Mouse (Mus musculus): ENCODE data around the gene Mefv.

GRCm38 (mm10) chr16:3700893-3701292 lies 17.0 kb downstream of the Mefv start:
- no peak for TF ChIP-seq CTCF (conservative IDR thresholded peaks at IDR 0.05 in 1 of 2, IDR thresholded peaks at IDR 0.05 in 1 of 2; ENCODE audit: low read depth in 2 of 2, low read length in 2 of 2)
- no peak for TF ChIP-seq USF2 (conservative IDR thresholded peaks at IDR 0.05; ENCODE audit: low read depth, low read length)
- no peak for TF ChIP-seq POLR2A (IDR thresholded peaks at IDR 0.05; ENCODE audit: low read depth, low read length)
- TF ChIP-seq EP300 (IDR thresholded peaks at IDR 0.05; ENCODE audit: low read length): no peak
- no peak for TF ChIP-seq USF1 (IDR thresholded peaks at IDR 0.05; ENCODE audit: low read depth, low read length)
- TF ChIP-seq POLR2AphosphoS2 (IDR thresholded peaks at IDR 0.05; ENCODE audit: low read depth, low read length): no peak

Measured in CH12.LX (cell line).